Mouse (Mus musculus): ENCODE measurements at regions not wholly inside any gene's neighbourhood (a gene's known extent, or its start where the extent isn't known, plus 50 kb on each side); places are given as distances from the start of the nearest gene placed in this dataset.

- Histone ChIP-seq H3K36me3 (replicated peaks in 1 of 2; ENCODE audit: control insufficient read depth in 1 of 2, insufficient read depth in 1 of 2, low read length in 1 of 2) (no peaks in the 10 kb centered on the region), H3K27me3 (replicated peaks) (no peaks in the 10 kb centered on the region), H3K4me2 (ENCODE audit: insufficient read depth, low read depth, poor library complexity, severe bottlenecking) (no peak overlapping the region), H3K4me1 (ENCODE audit: control insufficient read depth in 1 of 2, insufficient read depth in 2 of 2) (no peaks in the 10 kb centered on the region), H3K27ac (ENCODE audit: insufficient read depth, low read depth) (no peak overlapping the region), H3K4me3 (replicated peaks in 1 of 3; ENCODE audit: low read depth in 2 of 3, low read length in 2 of 3, poor library complexity in 1 of 3) (no peak overlapping the region), H3K9me3 (replicated peaks; ENCODE audit: low read length) (no peaks in the 10 kb centered on the region), H3K9ac (ENCODE audit: insufficient read depth, low read depth) (no peak overlapping the region), H3K79me2 (replicated peaks; ENCODE audit: control insufficient read depth, extremely low read depth, insufficient read depth, poor library complexity, severe bottlenecking) (no peaks in the 10 kb centered on the region)
- DNase-seq (ENCODE audit: extremely low read depth), result no peak
- TF ChIP-seq BHLHE40 (IDR thresholded peaks at IDR 0.05; ENCODE audit: low read depth, low read length) (no peak), MEF2A (IDR thresholded peaks at IDR 0.05; ENCODE audit: borderline replicate concordance, low read depth, low read length) (no peak), NELFE (IDR thresholded peaks at IDR 0.05; ENCODE audit: low read depth, low read length) (no peak), IRF4 (IDR thresholded peaks at IDR 0.05; ENCODE audit: low read depth, low read length) (no peak), POLR2A (IDR thresholded peaks at IDR 0.05; ENCODE audit: low read depth, low read length) (no peak), MAZ (IDR thresholded peaks at IDR 0.05; ENCODE audit: low read depth, low read length) (no peak), GABPA (IDR thresholded peaks at IDR 0.05; ENCODE audit: insufficient replicate concordance, low read depth, low read length) (no peak), JUN (IDR thresholded peaks at IDR 0.05; ENCODE audit: insufficient read depth, low read depth, low read length) (no peak), SIN3A (IDR thresholded peaks at IDR 0.05; ENCODE audit: low read length) (no peak), RCOR1 (conservative IDR thresholded peaks at IDR 0.05; ENCODE audit: low read depth, low read length) (no peak), MYC (IDR thresholded peaks at IDR 0.05; ENCODE audit: low read depth, low read length) (no peak), CHD2 (IDR thresholded peaks at IDR 0.05; ENCODE audit: low read length) (no peak), ZNF384 (IDR thresholded peaks at IDR 0.05; ENCODE audit: low read depth, low read length) (no peak), UBTF (IDR thresholded peaks at IDR 0.05; ENCODE audit: low read depth, low read length) (no peak), NRF1 (IDR thresholded peaks at IDR 0.05; ENCODE audit: low read depth, low read length) (no peak), HCFC1 (IDR thresholded peaks at IDR 0.05; ENCODE audit: low read depth, low read length) (no peak), TBP (conservative IDR thresholded peaks at IDR 0.05; ENCODE audit: low read depth, low read length) (no peak), MAX (IDR thresholded peaks at IDR 0.05; ENCODE audit: low read length) (no peak), EP300 (IDR thresholded peaks at IDR 0.05; ENCODE audit: low read length) (no peak), TCF12 (IDR thresholded peaks at IDR 0.05; ENCODE audit: low read depth, low read length) (no peak)
- in situ Hi-C loops (cut with MboI; ENCODE audit: low pct_ligation_motif_present, low pct_unique_long_range_greater_than_20kb, low sequenced_read_pairs), result no loop called here
- dilution Hi-C loops (cut with MboI; ENCODE audit: extremely low pct_ligation_motif_present, extremely low pct_unique_long_range_greater_than_20kb, low sequenced_read_pairs), result no loop called here
These were observed 204.3 kb upstream of the A1bg start for GRCm38 (mm10) chr15:61127130-61127529.

DNA sequence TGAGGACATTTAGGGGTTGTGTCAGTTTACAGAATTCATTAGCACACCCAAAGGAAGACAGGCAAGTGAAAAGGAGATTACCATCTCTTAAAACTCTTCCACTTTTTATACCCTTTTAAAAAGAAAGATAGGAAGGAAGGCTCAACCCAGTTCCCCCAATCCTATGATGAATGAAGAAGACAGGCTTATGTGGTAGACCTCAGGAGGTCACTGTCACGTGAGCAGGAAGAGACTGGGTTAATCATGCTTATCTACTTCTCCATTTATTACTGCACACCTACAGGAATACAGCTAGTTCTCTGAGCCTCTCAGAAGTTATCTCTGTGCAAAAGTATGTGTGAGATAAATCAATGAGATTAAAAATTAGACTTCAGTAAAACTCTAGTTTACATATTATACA, 194.1 kb upstream of the A1bg start:
- H3K27ac ChIP-seq (ENCODE audit: insufficient read depth, low read depth), result no peak overlapping the region
- TF ChIP-seq IRF4 (IDR thresholded peaks at IDR 0.05; ENCODE audit: low read depth, low read length) (no peak), PAX5 (IDR thresholded peaks at IDR 0.05; ENCODE audit: low read length) (no peak), ZKSCAN1 (IDR thresholded peaks at IDR 0.05; ENCODE audit: borderline replicate concordance, low read depth, low read length) (no peak), TBP (conservative IDR thresholded peaks at IDR 0.05; ENCODE audit: low read depth, low read length) (no peak), RAD21 (IDR thresholded peaks at IDR 0.05; ENCODE audit: low read depth, low read length) (no peak), TCF12 (IDR thresholded peaks at IDR 0.05; ENCODE audit: low read depth, low read length) (no peak)
- dilution Hi-C loops (cut with MboI; ENCODE audit: extremely low pct_ligation_motif_present, extremely low pct_unique_long_range_greater_than_20kb, low sequenced_read_pairs), result no loop called here
- H3K4me1 ChIP-seq (ENCODE audit: control insufficient read depth in 1 of 2, insufficient read depth in 2 of 2), result peaks cover 0 to 8% of the 10 kb centered on the region in 2 experiments; a peak in 1 of 4 replicates
- no peak overlapping the region for H3K4me2 ChIP-seq (ENCODE audit: insufficient read depth, low read depth, poor library complexity, severe bottlenecking)
- H3K9me3 ChIP-seq (replicated peaks; ENCODE audit: low read length), result no peaks in the 10 kb centered on the region
- H3K27me3 ChIP-seq (replicated peaks), result no peaks in the 10 kb centered on the region
- no peak overlapping the region for H3K4me3 ChIP-seq (replicated peaks in 1 of 3; ENCODE audit: low read depth in 2 of 3, low read length in 2 of 3, poor library complexity in 1 of 3)
- no peak overlapping the region for H3K9ac ChIP-seq (ENCODE audit: insufficient read depth, low read depth)
- no peaks in the 10 kb centered on the region for H3K36me3 ChIP-seq (replicated peaks in 1 of 2; ENCODE audit: control insufficient read depth in 1 of 2, insufficient read depth in 1 of 2, low read length in 1 of 2)
- no peak for DNase-seq (ENCODE audit: extremely low read depth)
- in situ Hi-C loops (cut with MboI; ENCODE audit: low pct_ligation_motif_present, low pct_unique_long_range_greater_than_20kb, low sequenced_read_pairs), result no loop called here
- no peaks in the 10 kb centered on the region for H3K79me2 ChIP-seq (replicated peaks; ENCODE audit: control insufficient read depth, extremely low read depth, insufficient read depth, poor library complexity, severe bottlenecking)

All from CH12.LX (cell line).